Mouse (Mus musculus): ENCODE results near the gene Nol7. TPM values are rescaled to one million over a fixed set of nuclear protein-coding genes. Genes with fewer than 3 reads are reported as not detected.

The Nol7 gene
- polyA plus RNA-seq, 1 experiment: 329 TPM

DNA sequence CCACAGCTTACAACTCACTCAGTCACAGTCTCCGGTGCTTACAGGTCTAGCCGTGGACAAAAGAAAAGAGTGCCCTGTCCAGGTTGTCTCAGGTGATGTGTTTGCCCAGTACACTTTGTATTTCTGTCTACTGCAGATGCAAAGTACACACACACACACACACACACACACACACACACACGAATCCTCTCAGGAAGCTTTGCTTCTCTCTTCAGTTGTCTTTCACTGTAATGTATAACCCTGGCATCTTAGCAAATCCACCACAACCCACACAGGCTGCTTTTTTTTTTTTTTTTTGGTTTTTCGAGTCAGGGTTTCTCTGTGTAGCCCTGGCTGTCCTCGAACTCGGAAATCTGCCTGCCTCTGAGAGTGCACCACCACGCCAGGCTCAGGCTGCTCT lies 56.2 kb downstream of the Nol7 start:
- TF ChIP-seq GATA1 (IDR thresholded peaks at IDR 0.05; ENCODE audit: low read length): no peak

Other genes with a start within 250 kb of the Nol7 start
- gene Tbc1d7, start 226.9 kb upstream of the Nol7 start, polyA plus RNA-seq (2012): 7.2 and 8.8 TPM in 2 replicates
- gene Gfod1, start 94.2 kb upstream of the Nol7 start, polyA plus RNA-seq (2012): 0.01 TPM in 2 replicates
- 6.5 and 7.5 TPM in 2 replicates for gene Sirt5, start 32.9 kb upstream of the Nol7 start, polyA plus RNA-seq (2012)
- gene Ranbp9, start 82.9 kb downstream of the Nol7 start, polyA plus RNA-seq (2012): 55.9 and 76.4 TPM in 2 replicates
- 8.0 and 11.8 TPM in 2 replicates for gene Mcur1, start 161.8 kb downstream of the Nol7 start, polyA plus RNA-seq (2012)
- gene Rnf182, start 217.3 kb downstream of the Nol7 start, polyA plus RNA-seq (2012): not detected in 2 replicates

Data from G1E-ER4 (cell line).